Mouse (Mus musculus) activated CD4-positive, CD25-positive, alpha-beta regulatory T cell (primary cell): ENCODE measurements around the gene Ndufb4. TPM values are rescaled to one million over a fixed set of nuclear protein-coding genes. Genes with fewer than 3 reads are reported as not detected.

Source experiments
- polyA plus RNA-seq, 2 experiments: library from polyadenylated mRNA; unstranded; fragments of 100-300 nt; shearing (Covaris generic); gene quantifications; one replicate each; pipeline ENCODE4 v1.2.1; 2017

The Ndufb4 gene
- 10 to 100 TPM; 58.3 to 65.6 TPM for polyA plus RNA-seq

DNA sequence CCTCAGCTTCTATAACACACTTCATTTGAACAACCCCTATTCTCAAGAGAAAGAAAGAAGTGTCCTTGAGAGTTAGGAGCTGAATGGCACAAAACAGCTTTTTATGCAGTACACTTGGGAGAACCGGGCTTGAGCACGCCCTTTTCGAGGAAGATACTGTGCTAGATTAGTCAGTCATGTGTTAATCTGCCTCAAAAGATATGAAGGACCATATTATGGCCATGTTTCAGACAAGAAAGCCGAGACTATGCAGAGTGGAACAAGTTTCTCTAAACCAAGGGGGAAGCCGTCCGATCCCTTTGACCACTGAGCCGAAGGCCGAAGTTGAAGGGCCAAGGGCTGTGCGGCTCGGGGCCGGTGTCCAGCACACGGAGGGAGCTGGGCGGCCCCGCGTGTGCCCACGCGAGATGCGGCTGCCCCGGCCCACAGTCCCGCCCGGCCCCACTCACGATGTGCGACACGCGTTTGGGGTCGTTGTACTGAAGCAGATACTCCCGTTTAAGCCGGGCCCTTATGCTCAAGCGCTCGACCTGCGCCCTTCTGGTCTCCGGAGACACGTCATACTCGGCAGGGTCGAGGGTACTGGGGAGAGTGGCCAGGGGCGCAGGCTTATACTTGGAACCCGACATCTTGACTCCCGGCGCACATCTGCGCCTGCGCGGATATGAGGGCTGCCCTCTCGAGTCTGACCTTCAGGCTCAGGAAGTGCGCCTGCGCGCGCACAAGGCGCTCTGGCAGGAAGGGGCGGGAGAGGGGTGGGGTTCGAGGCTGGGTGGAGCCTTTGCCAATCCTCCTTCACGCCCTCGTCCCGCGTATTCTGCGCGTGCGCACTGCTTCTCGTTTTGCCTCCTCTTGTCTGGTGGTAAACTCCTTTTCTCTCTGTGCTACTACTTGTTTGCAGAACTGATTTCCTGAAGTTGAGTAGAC, at the start of gene Ndufb4:
TSS of gene Ndufb4 (minus strand) at position 723 of the 927 bp plus-strand sequence.

Other genes with a start within 250 kb of the Ndufb4 start
- gene Gtf2e1, start 114.7 kb downstream of the Ndufb4 start, polyA plus RNA-seq: 10 to 100 TPM; 20.5 to 23.6 TPM
- gene Rabl3, start 114.6 kb downstream of the Ndufb4 start, polyA plus RNA-seq: 10 to 100 TPM; 14.4 to 16.5 TPM
- 1 to 10 TPM in 1 of 2 experiments, not detected in 1; 1.0 TPM for gene Hgd, start 74.3 kb downstream of the Ndufb4 start, polyA plus RNA-seq
- under 1 TPM; 0.10 to 0.93 TPM for gene Fstl1, start 122.4 kb upstream of the Ndufb4 start, polyA plus RNA-seq
- not detected for gene Gm36028, start 206.7 kb upstream of the Ndufb4 start, polyA plus RNA-seq
- 10 to 100 TPM; 14.3 to 21.4 TPM for gene Lrrc58, start 213.9 kb upstream of the Ndufb4 start, polyA plus RNA-seq